Mouse (Mus musculus) thymus, postnatal 14 days (tissue): ENCODE results near the gene Ssr2.
"Not testable (repeated sequence)": the region's sequence is repeated elsewhere in the genome, so short reads cannot be mapped to it uniquely, and the experiment has no call there.

Source experiments
- DNase-seq: peaks from one replicate; pipeline ENCODE4 v3.0.0; 2021

The Ssr2 gene

DNA sequence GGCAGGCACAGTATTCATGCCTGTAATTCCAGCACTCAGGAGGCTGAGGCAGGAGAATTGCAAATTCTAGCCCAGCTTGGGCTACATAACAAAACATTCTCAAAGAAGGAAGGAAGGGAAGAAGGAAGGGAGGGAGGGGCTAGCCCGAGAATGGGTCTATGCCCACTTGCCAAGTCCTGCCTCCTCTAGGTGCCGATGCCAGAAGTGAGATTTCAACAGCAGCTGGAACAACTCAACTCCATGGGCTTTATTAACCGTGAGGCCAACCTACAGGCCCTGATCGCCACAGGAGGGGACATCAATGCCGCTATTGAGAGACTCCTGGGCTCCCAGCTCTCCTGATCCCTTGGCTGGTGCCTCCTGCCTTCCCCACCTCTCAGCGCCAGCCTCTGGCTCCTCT is 7.8 kb upstream of the Ssr2 start:
- no peak for DNase-seq

DNA sequence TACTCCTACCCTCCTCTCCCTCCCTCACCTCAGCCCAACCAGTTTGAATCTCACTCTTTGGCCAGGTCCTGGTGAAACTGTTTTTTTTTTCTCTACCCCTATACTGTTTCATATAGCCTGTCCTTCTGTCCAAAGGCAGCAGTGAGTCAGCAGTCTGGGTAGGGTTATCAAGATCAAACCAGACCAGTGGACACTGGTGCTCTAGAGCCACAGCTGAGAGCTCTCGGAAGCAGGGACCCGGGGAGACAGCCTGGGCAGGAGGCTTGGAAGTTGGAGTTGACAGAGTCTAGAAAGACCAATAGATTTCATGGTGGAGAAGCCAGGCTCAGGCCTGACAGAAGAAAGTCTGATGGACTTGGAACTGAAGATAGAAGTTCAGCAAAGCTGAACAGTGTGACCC is 7.1 kb upstream of the Ssr2 start:
- no peak for DNase-seq

DNA sequence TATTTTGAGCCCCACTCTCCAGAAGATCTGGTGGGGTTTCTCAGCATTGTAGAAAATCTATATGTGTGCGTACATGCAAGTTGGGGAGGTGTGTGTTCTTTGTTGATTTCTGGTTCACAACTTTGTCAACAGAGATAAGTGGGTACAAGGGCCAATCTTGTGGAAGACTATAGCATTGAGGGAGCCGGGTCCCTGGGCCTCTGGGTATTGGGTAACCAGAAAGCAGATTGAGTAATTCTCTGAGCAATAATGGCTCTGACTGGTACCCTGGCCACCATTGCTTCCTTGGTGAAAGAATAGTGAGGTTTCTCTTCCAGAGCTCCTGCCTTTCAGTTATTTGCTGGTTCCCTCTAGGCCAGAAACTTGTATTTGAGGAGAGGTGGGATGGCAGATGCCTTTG is 6.6 kb upstream of the Ssr2 start:
- DNase-seq, result no peak

DNA sequence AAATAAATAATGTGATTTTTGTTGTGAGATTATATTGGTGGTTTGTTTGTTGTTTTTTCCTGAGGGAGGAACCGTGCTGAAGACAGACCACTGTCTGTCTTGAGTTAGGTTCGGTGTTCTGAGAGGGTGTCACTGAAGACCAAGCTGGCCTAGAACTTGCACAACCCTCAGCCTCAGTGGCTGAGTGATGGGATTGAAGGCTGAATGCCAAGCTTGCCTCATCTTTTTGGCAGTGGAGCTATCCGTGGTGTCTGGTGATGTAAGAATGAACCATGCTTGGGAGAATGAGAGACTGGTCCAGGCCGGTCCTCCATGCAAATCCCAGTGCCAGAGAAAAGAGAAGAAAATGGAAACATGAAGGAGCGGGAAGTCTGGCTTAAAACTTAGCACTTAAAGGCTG is 6.0 kb upstream of the Ssr2 start:
- no peak for DNase-seq

DNA sequence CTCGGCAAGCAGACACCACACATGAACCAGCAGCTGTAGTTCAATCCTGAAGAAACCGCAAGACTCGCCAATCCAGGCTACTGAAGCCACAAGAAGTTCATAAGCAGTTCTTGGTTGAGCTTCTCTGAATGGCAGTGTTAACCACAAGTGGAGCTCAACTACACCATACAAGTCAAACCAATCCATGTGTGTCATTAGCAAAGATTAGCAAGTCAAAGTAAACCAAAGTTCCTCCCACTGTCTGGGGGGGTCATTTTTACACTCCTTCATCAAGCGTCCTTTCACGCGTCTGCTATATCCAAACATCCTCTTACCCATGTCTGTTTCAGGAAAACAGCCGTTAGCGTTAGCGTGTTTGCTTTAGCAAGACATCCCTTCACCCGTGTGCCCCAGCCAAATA is 5.3 kb upstream of the Ssr2 start:
- no peak for DNase-seq

DNA sequence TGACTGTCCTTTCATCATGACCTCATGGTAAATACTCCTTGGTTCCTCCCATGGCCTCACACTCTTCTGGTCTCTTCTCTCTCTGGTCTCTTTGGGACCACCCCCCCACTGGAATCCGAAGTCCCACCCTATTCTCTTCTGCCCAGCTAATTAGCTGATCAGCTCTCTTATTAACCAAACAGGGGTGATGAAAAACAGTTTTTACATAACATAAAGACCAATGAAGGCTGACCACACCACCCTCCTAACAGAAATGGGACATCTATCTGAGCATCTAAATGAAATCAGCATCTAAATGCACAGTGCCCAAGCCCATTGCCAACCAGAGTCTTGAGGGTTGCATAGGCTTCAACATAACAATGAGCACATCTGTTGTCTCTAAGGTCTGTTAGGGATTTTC is 3.8 kb upstream of the Ssr2 start:
- no peak for DNase-seq

DNA sequence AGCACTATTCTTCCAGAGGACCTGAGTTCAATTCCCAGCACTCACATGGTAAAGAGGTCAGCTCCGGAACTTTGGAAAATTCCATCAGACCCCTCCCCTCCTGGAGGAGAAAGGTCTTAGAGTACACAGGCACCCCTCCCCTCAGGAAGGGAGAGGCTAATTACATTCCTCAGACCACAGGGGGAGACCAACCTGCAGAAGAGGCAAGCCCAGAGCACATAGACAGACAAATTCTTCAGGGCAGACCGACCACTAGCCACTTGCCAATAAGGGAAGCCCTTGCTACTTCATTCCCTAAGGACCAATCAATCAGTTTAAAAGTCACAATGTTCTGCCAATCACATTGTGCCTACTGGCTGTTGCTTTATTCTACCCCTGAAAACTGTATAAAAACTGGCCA is 2.8 kb upstream of the Ssr2 start:
- no peak for DNase-seq

DNA sequence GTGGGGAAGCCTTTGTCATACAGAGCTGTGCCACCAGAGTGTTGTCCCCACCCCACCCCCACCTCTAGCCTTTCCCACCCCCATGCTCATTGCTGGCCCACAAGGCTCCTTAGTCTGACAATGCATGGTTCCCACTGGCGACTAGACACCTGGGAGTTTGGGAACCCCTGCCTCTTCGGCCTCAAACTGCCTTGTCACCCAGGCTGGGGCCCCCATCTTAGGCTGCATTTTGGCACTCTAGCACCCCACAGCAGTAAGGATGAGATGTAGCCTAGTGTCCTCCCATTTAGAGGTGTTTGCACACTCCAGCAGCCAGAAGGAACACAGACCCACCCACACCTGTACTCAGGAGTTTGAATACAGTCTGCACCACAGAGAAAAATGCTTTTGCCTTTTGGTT is 1.9 kb upstream of the Ssr2 start:
- no peak for DNase-seq

DNA sequence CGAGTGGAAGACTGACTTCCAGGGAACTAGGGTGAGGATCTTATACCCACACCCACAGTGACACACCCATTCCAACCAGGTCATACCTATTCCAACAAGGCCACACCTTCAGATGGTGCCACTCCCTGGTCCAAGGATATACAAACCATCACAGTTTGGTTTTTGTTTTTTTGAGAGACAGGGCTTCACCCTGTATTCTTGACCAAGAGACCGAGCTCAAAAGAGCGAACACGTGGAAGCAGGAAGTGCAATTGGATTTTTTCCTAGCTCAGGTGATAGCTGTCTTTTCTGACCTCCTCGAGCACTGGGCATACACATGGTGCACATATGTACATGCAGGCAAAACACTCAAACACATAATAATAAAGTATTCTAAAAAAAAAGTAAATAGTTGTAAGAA is 2.2 kb downstream of the Ssr2 start:
- not testable (repeated sequence) for DNase-seq

DNA sequence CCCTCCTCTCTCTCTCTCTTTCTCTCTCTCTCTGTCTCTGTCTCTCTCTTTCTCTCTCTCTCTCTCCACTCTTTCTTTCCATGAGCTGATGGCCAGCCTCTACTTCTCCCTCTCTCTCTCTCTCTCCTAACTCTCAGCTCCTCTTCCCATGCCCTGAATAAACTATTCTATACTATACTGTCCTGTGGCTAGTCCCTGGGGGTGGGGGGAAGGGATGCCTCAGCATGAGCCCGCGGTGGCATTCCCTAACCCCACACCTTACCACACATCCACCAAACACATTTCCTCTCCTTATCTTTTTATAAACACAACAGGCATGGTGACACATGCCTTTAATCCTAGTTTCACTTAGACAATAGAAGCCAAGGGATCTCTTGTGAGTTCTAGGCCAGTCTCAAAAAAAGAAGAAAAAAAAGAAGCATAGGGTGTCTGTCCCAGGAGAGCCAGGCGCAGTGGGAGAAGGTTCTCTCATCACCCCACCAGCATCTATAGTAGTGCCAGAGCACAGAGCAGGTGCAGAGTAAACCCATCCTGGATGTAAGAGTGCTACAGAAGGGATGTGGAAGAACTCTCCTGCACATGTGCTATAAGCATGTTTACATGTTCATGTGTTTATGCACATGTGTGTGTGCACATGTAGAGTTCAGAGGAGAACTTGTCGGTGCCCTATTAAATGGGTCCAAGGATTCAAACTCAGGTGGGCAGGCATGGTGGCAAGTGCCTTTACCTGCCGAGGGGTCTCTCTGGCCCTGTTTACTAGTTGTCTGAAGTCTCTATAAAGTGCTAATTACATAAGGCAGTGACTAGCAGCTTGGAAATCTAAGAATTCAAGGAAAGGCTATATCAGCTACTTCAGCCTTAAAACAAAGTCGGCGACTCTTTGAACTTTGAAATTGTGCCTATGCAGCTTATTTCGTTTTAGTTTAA is 3.1 kb downstream of the Ssr2 start:
- DNase-seq, result no peak

DNA sequence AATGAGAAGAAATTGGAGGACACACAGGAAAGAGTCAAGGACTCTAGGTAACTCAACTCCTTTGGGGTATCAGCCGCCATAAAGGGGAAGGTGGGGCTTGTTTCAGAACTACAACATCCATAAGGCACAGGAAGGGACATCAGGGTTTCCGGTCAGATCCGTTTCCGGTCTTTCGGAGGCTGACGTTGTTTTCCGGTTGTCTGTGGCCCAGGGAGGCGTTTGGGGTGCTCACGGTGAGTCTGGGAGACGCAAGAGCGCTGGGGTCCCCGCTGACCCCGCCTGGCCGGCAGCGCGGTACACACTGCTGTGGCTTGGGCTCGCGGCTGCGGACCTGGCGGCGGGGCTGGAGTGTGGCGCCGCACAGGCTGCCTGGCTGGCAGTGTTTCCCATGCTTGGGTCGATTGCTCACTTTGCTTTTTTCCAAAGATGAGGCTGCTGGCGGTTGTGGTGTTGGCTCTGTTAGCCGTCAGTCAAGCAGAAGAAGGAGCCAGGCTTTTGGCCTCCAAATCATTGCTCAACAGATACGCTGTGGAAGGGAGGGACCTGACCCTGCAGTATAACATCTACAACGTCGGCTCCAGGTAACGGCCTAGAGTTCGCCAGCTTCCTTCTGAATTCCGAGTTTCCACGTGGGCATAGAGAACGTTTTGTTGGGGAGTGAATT is 3.9 kb downstream of the Ssr2 start:
- DNase-seq, result peak; percentile 77

DNA sequence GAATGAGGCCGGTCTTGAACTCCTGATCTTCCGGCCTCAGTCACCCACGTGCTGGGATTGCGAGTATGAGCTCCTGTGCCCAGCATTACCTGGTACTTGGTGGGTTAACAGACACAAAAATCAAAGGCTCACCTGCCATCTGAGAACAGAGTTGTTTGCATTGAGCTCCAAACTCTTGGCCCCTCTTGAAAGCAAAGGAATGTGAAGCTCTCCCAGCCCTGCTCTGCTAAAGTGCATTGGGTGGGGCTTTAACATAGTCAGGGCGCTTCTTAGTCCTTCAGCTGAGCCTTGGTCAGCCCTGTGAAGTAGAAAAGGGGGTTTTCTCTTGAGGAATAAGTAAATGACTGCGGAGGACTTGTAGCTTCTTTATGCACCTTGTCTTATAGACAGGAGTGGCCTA is 10.1 kb downstream of the Ssr2 start:
- no peak for DNase-seq

DNA sequence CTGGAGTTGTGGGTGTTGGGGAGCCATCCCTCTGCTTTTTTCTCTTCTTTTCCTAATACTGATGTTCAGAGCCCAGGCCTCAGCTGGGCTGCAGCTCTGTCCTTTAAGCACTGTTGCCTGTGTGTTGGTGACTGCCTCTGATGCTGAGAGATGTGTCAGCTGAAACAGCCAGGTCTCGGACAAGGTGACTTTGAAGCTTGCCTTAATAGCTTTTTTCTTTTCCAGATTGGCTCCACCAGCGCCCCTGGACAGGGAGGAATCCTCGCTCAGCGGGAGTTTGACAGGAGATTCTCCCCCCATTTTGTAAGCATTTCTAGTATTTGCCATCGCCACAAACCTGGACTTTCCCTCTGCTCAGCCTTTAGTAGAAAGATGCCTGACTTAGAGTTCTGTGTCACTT is 11.0 kb downstream of the Ssr2 start:
- DNase-seq, result no peak

DNA sequence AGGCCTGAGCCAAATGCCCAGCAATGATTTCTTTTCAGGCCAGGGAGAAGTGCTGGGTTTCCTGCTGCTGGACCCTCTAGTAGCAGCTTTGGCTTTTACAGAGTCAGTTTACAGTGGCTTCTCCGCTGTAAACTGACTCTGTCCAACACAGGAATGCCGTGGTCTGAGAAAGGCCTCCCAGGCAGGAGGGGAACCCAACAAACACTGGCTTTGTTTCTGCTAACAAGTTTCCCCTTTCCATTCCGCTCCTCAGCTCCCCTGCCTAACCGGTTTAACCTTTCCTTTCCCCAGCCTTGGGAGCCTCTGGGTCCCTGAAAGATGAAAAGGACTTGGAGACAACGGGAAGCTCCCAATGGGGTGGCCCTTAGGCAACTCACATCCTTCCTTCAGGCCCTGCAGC is 14.6 kb downstream of the Ssr2 start:
- no peak for DNase-seq

DNA sequence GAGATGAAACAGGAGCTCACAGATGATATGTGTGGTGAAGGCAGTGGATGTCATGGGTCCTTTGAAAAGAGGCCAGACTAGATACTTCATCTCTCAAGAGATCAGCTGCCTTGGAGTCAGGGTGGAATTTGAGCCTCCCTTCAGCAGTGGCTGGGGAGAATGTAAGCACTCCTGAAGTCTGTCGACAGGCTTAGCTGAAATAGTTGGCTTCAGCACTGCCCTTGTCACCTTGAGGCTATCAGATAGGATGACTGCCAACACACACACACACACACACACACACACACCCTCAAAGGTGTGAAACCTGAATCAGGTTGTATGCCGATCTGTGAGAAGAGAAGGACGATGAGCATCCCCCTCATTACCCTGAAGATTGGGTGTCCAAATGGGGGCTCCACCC is 15.4 kb downstream of the Ssr2 start:
- no peak for DNase-seq

DNA sequence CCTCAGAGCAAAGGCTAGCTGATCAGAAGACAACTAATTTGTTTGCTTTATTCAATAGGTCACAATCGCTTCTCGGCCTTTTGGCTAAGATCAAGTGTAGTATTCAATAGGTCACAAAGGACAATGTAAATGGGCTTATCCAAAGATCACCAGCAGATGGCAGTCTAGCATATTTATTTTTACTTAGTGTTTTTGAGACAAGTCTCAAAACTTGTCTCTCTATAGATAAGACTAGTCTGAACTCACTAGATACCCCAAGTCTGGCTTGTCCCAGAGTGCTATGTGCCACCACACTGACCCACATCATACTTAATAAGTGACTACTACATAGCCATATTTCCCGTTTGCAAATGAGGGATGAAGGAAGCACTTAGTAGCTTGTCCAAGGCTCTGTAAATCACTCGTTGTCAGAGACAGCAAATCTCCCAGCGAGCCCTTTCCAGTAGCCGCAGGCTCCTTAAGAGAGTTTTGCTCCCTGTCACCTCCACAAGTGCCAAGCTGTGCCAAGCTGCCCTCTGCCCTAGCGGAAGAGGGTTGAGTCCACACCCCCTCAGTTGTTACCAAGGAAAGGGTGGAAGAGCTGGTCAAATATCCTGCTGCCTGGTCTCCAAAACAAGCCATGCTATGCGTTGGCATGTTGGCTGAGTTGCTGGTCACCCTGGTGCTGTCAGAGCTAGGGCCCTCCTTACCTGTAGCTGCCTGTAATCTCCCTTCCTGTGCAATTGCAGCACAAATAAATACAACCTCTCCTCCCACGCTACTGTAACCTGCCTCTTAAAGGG is 16.5 kb downstream of the Ssr2 start:
- peak; percentile 66 for DNase-seq

DNA sequence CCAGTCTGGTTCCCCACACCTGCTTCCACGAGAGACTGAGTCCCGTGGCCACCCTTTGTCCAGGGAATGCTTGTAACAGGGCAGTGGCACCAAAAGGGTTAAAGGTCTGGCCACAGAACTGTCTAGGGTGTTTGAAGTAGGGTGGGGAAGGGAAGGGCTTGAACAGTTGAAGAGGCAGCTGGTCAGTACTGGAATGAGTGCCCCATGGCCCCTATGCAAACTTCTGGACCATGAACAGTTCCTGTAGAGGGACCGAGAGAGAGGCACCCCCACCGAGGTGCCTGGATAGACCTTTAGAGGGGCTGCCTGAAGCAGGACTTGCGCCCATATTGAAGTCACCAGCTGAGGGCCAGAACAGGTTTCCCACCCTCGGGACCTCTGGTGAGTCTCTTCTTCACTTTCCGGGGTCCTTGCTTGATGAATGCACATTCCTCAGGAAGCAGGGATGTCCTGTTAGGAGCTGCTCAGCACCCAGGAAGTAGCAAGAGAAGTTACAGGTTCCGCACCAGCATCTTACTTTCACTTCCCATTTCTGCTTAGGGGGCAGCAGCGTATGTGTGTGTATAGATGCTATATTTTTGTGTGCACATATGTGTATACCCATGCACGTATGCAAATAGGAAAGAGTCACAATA is 17.4 kb downstream of the Ssr2 start:
- DNase-seq, result peak; percentile 48

DNA sequence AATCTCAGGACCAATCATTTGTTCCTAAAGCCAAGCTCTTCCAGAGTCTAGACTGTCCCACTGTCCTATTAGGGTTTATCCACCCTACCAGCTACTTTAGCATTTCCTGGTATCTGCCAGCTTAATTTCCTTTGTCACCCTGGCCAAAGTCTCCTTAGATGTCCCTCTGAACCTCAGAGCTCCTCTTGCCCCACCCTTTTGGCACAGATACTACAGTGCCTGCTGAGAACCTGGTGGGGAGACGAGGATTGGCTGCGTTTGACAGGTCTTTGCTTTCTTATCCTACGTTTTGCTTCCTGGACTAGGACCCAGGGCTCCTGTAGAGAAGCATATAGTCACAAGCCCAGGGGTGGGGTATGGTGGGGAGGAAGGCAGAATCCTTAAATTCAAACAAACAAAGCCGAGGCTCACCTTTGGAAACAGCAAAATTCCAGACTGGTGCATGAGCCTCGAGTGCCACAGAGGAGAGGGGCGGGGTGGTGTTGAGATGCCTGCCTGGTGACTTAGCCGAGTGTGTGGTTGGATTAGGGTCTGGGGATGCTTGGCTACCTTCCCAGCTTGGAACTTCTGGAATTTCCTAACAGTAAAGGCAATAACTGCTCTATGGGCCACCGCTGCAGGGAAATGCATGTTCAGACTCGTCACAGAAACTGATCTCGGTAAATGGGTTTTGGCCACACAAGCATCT is 18.4 kb downstream of the Ssr2 start:
- no peak for DNase-seq

DNA sequence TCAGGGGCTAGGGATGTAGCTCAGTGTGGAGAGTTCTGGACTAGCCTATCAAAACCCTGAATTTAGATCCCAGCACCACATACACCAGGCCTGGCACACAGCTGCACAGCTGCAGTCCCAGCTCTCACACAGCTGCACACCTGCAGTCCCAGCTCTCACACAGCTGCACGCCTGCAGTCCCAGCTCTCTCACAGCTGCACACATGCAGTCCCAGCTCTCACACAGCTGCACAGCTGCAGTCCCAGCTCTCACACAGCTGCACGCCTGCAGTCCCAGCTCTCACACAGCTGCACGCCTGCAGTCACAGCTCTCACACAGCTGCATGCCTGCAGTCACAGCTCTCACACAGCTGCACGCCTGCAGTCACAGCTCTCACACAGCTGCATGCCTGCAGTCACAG is 20.9 kb downstream of the Ssr2 start:
- DNase-seq, result not testable (repeated sequence)

DNA sequence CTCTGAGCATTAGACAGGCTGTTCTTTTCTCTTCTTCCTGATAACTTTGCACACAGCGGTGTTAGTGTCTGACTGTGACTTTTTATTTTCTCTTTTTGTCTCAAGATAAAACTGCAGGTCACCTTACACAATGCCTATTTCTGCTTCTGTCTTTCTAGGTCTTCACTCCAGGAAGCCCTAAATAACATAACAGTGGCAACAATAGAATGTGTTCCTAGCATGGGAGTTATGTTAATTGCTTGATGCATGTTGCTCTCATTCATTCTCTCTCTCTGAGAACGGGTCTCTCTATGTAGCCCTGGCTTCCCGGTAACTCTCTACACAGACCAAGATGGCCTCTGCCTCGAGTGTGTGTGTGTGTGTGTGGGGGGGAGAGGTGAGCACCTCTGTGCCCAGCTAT is 26.8 kb downstream of the Ssr2 start:
- DNase-seq, result no peak

DNA sequence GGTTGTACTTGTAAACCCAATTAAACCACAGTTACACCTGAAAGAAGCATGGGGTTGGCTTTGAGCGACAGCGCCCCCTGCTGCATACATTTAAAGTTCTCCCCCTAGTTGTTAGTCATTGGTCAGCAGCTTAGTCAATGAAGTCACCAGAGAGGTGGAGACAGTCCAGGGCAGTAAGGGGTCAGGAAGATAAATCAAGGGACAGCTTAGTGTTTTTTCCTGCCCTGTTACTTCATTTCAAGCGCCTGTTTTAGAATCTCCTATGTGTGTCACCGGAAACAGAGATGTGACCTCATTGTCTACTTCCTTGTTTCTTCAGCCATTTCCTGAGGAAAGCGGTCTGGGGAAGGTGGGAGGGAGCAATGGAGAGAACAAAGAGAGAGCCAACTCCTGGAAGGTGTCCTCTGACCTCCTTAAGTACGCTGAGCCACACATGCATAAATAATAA is 28.1 kb downstream of the Ssr2 start:
- peak; percentile 81 for DNase-seq

DNA sequence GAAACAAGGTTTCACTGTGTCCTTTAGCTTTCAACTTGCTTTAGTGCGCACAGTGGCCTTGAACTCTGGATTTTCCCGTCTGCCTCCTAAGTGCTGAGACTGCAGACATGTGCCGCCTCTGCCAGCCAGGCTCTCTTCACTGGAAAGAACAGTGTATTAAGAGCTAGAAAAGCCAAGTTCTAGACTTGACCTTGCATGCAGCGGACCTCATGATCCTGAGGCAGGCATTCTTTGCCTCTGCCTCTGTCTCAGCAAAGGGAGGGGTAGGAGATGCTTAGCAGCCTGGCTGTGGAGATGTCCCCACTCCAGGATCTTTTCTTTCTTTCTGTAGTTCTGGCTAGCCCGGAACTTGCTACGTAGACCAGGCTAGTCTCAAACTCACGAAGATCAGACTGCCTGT is 29.2 kb downstream of the Ssr2 start:
- DNase-seq, result no peak

DNA sequence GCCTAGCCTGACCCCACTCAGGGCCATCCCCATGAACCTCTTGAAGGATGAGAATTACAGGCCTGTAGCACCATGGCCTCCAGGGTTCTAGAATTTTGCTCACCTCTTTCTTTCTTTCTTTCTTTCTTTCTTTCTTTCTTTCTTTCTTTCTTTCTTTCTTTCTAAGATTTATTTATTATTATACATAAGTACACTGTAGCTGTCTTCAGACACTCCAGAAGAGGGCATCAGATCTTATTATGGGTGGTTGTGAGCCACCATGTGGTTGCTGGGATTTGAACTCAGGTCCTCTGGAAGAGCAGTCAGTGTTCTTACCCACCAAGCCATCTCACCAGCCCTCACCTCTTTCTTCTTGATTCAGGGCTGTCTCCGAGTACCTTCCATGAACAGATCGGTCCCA is 30.0 kb downstream of the Ssr2 start, which contains the start of gene Arhgef2:
Arhgef2 (plus strand) TSS at position 301 of the 400 bp plus-strand sequence.
- not testable (repeated sequence) for DNase-seq
